Mouse (Mus musculus) left cerebral cortex, adult 8-10 months (tissue): ENCODE data around the gene Apoc4. TPM values are rescaled to one million over a fixed set of nuclear protein-coding genes. Genes with fewer than 3 reads are reported as not detected.

Source experiments
- DNase-seq, 2 experiments: peaks; one replicate each; pipeline ENCODE4 v3.0.0; 2022; ENCODE audit warnings: low spot score in 2 of 2
- total RNA-seq, 4 experiments: library from RNA; stranded (reverse); gene quantifications; 2 replicates each; pipeline ENCODE4 v1.2.4; 2022

Gene Apoc4
- total RNA-seq: under 1 TPM in 1 of 4 experiments, not detected in 3; 0.81 TPM

DNA sequence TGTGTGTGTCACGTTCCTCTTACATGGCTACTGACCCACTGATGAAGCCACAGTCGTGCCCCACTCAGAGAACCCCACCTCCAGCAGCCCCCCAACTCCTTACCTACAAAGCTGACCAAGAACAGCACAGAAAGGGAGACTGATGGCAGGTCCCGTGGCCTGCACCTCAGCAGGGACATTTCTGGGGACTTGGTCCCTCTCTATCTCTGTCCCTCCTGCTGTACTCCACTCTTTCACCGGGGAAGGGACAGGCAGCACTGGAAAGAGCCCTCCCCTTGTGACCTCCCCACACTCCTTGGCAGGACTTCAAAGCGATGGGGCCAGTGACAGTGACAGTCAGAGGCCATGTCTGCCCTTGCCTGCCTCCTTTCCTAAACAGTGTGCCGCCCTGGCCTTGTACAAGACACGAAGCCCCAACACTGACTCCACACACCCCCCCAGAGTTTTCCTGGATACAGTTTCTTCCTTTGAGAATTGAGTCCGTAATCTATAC is at the start of gene Apoc4, which contains the start of gene Gm44805:
TSS of gene Apoc4 (minus strand) at position 278 of the 493 bp plus-strand sequence.
TSS of gene Gm44805 (minus strand) at position 222 of the 493 bp plus-strand sequence.
- no peak for DNase-seq

DNA sequence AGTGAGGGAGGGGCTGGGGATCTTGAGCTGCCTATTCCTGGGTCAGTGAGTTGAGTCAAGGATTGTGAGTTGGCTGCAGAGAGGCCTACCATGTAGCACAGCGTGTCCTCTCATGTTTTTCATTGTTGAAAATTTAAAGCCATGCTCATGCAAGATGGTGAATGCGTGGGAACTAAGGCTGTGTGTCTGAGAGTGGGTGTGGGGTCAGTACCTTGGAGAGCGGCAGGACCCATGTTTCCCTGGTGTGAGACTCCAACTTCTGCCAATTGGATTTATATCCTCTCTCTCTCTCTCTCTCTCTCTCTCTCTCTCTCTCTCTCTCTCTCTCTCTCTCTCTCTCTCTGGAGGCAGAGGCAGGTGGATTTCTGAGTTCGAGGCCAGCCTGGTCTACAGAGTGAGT is 45.3 kb upstream of the Apoc4 start:
- DNase-seq: no peak

DNA sequence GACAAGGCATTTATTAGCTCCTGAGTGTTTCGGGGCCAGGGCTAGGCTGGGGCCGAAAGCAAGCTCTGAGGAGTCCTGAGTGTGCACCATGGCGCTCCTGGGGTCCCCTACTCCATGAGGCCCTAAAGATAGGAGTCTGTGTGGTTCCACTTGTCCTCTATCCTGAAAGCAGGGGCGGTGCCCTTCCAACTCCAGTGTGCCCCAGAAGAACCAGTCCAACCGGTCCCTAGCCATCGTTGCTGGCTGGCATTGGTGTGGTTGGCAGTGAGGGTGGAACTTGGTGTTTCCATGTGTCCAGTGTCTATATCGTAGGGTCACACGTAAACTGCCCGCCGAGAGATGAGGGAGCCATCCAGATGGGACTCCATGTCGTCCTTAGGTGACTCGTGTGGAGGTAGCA is 42.9 kb upstream of the Apoc4 start:
- no peak for DNase-seq

DNA sequence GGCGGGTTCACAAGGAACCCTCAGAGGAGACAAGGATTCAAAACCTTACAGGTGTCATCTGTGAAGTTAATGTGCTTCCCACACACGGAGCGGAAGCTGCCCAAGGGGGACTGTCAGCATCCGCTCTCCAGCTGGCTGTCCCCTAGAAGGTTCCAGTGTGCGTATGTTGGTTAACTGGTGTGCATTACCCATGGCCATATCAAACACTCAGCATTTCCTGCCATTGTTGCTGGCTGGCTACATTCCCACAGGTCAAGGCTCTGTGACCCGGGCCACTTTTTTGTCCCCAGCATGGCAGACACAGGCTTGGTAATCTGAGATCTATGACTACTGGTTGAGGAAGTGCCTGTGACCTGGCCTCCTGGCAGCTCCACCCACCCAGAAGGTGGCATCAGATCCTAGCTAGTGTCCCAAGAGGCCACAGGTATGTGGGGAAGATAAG is 41.5 kb upstream of the Apoc4 start:
- no peak for DNase-seq

DNA sequence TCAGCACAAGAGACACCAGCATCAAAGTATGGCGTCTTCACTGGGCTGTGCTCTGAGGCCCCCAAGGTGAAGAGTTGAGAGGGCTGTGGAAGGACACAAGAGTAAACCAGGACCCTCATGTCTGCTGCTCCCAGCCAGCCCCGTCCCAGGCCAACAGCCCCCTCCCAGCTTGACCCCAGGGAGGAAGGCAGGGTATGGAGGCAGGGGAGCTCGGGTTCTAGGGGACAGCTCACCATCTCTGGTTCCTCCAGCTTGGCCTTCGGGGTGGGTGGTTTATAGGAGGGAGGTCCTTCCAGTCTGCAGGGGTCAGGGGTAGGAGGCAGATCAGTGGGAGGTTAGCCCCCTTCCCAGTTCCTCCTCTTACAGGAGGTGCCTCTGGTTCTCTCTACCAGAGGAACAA is 37.9 kb upstream of the Apoc4 start:
- DNase-seq: no peak

DNA sequence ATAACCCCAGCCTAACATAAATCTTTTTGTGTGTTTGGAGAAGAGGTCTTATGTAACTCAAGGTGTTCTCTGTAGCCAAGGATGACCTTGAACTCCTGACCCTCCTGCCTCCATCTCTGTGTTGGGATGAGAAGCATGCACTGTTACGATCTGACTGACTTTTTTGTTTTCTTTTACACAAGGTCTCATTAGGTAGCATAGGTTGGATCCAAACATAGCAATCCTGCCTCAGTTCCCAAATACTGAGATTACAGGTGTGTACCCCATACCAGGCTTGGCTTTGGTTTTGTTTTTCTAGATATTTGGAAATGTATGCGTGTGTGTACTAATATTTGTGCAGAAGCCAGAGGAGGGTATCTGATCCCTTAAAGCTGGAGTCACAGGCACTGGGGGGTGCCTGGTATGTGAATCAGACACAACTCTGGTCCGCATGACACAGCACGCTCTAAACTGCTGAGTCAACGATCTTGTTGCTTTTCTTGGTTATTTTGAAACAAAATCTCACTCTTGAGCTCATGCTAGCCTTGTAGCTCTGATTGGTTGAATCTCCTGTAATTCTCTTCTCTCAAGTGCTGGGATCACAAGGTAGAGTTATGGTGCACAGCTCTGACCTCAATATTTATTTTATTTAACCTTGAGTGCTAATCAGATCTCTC is 37.1 kb upstream of the Apoc4 start:
- DNase-seq: no peak

DNA sequence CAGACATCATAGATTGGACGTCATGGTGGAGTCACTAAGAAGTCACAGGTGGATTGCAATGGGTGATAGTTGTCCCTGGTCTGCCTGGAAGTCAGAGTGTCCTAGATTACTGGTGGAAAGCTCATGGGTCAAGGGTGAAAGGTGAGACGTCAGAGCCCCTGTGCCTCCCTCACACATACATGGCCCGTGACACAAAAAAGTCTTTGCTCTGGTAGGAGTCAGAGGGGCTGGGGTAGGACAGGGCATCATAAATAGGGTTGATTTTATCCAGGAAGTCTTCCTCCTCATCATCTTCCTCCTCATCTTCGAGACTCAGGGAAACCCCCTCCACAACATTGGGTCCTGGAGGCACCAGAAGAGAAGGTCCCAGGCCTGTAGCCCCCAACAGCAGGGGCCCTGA is 36.1 kb upstream of the Apoc4 start:
- no peak for DNase-seq

DNA sequence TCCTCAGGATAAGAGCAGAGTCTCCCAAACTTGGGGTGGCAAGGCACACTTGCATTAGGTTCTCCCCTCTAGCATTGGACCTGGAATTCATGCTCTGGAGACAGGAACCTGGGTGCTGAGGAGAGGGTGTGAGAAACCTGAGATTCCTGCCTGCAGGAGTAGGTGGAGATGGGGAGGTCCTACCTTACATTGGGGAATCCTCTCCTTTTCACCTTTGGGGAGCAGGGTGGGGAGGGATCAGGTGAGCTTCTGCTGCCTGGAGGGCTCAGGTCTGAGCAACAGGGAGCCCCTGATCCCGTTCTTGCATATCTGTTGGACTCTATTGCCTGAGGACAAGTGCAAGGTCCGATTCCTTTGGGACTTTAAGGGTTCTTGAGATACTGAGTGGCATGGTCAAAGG is 35.5 kb upstream of the Apoc4 start:
- no peak for DNase-seq

DNA sequence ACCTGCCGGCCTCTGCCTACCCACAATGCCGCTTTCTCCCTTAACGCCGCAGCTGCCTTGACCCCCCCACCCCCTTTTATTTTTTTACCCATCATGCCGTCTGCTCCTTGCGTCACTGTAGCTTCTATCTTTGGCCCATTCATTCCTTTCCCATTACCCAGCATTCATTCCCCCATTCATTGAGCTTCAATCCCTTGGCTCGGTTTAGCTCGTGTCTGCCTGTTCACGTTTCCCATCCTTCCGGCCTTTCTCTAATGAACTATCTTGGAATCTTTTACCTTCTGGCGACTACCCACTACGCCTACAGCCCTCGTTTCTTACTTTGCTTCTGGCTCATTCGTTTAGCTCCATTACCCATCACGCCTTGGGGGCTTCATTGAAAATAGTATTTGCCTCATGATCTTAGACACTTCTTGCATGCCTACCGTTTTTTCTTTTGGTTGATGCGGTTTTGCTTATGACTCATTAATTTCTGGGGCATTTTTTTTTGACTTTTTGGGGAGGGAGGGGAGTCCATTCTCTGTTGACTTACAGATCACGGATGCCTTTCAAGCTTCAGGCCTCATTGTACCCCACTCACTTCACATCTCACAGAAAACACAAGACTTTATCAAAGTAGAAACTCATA is 34.9 kb upstream of the Apoc4 start:
- DNase-seq: peak in 1 of 2 experiments; percentile 42

DNA sequence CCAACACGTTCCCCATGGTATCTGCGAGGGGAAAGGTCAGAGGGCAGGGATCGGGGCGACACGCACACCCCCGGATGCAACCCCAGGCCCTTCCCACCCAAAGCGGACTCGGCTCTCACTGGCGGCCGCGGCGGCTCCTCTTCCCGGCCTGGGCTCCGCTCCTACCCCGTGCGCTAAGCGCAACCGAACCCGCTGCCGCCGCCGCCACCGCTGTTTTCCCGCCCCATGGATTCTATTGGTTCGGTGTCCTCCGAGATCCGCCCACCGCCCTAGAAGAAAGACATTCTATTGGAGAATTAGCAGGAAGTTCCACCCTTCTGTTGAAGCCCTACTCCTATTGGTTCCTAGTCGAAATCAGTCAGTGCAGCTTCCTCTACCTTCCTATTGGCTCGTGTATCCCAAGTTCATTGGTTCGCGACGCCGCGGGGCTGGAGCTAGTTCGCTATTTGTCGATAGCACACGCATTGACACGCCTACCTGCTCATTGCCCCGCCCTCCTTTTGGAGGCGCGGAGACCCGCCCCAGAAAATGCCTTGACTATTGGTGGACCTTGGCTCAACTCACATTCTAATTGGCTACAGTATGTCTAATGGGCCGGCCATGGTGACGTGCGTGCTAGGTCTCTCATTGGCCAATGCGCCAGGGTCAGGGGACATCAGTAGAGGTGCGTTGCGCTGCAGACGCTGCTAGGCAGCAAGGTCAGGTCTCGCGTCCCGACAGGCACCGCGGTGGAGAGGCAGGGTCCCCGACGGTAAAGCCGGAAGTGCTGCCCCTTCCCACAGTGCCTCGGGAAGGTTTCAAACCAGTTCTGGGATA is 34.2 kb upstream of the Apoc4 start, which contains the start of gene Tomm40:
TSS of gene Tomm40 (minus strand) at position 200 of the 816 bp plus-strand sequence.
- peak; percentile 97 to 100 for DNase-seq

DNA sequence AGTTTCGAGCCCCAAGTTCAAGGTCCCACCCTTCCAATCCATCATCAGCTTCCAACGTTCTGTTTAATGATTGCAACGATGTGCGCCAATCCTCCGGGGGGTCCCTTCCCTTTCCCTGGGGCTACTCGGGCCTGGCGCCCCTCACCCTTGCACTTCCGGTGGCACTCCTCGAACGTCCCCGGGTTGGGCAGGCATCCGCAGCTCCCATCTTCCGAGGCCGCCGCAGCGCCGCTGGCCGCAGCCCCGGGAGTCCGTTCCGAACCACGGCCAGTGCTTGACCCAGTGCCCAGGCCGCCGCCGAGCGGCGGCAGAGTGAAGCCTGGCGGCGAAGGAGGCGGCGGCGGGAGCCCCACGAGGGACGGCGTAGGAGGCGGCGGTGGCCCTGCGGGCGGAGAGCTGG is 33.6 kb upstream of the Apoc4 start:
- no peak for DNase-seq

DNA sequence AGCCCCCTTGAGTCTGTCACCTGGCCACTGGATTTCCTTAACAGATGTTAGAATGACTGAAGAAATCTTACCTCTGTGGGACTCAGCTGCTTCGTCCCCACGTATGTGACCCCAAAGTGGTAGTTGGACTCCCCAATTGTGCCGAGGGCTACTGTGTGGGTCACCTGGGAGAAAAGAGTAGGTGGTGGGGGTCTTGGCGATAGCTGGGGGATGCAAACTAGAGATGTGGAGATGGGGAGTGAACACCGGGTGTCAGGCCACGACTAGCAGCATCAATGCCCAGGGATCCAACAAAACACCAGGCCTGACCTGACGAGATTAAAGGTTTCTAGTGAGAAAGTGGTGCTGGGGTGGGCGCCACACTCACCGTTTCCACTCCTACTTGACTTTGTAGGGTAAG is 32.3 kb upstream of the Apoc4 start:
- no peak for DNase-seq

DNA sequence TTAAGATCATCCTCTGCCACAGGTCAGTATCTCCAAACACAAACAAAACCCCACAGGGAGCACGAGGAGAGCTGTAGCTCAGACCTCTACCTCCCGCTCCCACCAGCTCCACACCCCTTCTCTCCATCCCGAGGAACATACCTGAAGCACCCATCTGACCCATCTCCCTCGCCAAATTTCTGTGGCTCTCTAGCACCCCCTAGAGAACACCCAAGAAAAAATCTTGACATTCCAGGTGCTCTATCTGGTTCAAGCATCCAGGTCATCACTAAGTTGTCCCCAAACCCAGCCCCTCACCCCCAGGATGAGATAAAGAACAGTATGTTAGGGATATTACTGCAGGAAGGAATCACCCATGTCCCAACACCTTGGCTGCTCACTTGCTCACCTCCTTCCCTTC is 31.9 kb upstream of the Apoc4 start:
- no peak for DNase-seq

DNA sequence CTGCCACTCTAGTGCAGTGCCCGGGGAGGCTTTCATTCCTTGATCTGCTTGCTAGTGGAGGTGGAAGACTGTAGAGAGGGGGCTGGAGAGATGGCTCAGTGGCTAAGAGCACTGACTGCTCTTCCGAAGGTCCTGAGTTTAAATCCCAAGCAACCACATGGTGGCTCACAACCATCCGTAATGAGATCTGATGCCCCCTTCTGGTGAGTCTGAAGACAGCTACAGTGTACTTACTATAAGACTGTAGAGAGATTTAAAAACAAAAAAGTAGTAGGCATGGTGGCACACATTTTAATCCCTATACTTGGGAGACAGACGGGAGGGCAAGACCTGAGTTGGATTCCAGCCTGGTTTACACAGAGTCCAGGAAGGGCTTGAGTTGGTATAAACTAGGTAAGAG is 31.1 kb upstream of the Apoc4 start:
- DNase-seq: no peak

DNA sequence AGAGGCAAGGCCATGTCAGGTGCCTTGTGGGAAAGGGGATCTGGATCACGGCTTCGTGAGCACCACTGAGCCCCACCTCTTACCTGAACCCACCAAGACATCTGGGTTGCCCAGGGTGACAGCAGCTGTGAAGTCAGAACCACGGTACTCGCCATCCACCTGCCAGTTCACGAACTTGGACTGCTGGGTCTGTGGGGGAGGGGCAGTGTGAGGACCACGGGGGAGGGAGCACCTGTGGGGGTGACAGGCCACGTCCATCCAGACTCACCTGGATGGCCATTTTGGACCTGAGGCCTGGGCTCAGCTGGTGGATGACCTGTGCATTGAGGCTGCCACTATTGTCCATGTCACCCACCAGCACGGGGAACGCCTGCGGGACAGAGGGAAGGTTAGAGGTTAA is 29.4 kb upstream of the Apoc4 start:
- no peak for DNase-seq

DNA sequence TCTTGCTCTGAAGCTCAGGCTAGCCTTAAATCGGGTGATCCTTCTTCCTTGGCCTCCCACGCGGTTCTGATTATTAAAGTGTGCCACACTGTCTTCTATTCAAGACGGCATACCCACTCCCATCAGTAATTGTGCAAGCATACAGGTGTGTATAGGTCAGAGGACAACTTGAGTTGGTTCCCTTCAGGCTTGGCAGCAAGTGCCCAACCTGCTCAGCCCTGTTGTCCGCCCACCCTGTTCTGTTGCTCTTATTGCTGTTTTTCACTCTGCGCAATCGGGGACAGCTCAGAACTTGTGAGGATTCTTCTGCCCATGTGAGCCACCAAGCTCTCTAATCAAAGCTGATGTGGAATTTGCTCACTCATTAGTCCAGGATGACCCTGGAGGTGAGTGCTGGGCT is 24.0 kb upstream of the Apoc4 start:
- no peak for DNase-seq

DNA sequence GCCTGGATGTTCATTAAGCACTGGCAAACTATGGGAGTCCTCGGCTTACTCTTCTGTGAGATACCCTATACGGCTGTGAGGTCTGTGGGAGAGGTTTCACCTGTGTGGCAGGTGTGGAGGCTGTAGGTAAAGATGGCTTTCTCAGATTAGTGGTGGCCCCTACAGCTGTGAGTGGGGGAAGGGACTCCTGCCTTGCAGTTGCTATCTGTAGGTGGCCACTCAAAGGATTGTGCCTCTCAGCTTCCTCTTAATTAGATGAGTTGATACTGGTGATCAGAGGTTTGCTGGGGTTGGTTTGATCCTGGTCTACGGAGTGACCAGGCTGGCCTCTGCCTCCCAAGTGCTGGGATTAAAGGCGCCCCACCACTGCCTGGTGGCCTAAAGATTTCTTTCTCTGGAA is 23.2 kb upstream of the Apoc4 start:
- DNase-seq: no peak

DNA sequence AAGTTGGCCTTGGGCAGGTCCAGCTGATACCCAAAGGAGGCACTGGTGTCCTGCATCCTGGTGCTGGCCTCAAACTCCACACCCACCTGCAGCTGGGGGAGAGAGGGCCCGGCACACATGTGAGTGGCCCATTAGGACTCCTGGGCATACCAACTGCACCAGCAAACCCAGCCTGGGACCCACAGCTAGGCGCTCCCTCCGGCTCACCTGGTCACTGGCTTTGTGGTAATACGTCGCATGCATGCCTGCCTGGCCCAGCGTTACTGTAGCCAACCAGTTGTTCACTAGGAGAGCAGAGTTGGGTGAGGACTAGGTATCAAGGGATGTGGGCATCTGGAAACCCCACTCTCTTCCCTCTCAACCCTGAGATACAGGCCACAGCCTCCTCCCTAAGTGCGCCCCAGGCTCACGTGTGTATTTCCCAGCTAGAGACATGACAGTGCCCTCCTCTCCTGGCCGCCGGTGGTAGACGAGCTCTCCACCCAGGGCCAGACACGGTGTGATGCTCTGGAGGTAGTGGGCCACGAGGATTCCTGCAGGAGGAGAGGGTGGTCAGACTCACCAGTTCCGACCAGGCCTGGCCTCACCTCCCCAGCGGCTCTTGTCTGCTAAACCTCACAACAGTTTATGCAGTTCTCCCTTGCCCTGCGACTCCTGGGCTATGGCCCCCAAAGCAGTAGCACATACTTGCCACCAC is 21.7 kb upstream of the Apoc4 start:
- DNase-seq: no peak

DNA sequence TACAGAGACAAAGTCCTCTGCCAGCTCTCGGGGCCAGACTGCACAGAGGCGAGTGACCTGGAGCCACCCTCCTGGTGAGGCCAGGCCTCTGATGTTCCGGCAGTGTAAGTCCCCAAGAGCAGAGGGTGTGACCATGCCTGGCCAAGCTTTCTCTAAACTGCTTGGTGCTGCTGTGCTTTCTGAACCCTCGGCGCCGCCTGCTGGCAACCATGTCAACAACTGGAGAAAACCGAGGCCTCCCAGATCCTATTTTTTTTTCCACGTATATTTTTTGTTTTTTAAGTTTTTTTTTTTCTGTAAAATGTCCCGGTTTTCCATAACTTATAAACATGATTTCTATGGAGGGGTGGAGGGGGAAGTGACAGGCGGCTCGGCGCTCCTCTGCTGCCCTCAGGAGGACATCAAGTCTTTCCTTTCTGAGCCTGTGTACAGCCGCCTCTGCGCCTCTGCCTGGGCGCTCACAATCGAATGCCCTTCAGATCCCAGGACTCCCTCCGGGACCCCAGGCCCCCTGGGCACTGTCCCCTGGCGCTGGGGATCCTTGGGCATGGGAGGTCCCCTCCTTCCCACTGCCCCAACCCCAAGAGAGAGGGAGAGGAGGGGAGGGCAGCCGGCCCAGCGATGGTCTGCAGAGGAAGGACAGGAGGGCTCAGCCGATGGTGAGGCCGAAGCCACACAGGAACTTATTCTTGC is 19.9 kb upstream of the Apoc4 start:
- DNase-seq: peak; percentile 47 to 60

DNA sequence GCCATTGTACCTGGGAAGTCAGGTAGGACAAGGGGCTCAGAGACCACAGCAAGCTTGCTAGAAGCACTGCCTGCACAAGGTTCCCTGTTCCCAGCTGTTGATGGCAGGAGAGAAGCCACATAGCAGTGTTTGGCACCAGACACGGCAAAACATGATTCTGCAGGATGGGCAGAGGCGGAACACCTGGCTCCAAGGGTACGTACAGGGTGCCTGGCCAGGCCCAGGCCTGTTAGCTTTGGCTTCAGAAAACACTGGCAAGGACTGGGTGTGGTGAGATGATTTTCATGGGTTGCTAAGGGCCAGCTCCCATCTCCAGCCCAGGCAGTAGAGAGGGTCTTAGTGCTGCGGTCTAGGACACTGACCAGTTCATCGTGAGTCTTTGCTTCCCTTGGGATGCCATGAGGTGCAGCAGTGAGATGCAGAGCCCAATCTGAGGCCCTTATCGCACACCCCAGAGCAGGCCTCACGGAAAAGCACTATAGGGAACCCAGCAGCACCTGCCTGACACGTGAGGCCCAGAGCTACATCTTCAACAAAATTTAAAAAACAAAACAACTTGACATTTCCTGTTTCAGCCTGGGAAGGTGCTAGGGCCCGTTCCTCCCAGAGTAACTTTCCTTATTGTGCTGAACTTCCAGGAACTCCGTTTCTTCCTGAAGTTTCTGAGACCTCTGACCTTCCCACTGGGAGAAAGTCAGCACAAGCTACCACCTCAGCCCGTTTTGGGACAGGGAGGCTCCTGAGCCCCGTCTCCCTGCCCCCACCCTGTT is 19.2 kb upstream of the Apoc4 start:
- no peak for DNase-seq
